Mouse (Mus musculus) G1E (cell line): Measurements from ENCODE around the gene Serping1.

Source experiments
- CTCF ChIP-seq: IDR thresholded peaks from 2 replicates; pipeline ENCODE4 v1.5.1; 2012; ENCODE audit warnings: low read depth, low read length, inconsistent platforms, mixed read lengths
- GATA1 ChIP-seq: IDR thresholded peaks from 2 replicates; pipeline ENCODE4 v1.6.1; 2012; ENCODE audit warnings: borderline replicate concordance, low read length, inconsistent platforms, mixed read lengths
- GATA2 ChIP-seq: IDR thresholded peaks from 2 replicates; pipeline ENCODE4 v1.6.1; 2012; ENCODE audit warnings: low read depth, low read length, inconsistent platforms, borderline replicate concordance
- POLR2AphosphoS5 ChIP-seq: IDR thresholded peaks from 2 replicates; pipeline ENCODE4 v1.6.1; 2012; ENCODE audit warnings: low read depth, low read length, inconsistent platforms; ENCODE audit not compliant: insufficient replicate concordance
- TAL1 ChIP-seq: conservative IDR thresholded peaks from 2 replicates; pipeline ENCODE4 v1.6.1; 2012; ENCODE audit warnings: low read depth, low read length, inconsistent platforms, mixed read lengths

GRCm38 (mm10) chr2:84812676-84813075 is 37.4 kb upstream of the Serping1 start:
- TF ChIP-seq CTCF: no peak
- TF ChIP-seq TAL1: no peak
- TF ChIP-seq POLR2AphosphoS5: no peak
- TF ChIP-seq GATA1: no peak
- no peak for TF ChIP-seq GATA2
